Mouse (Mus musculus) CH12F3 (cell line): ENCODE data around the gene St8sia4.

Experiments
- in situ Hi-C: fragments of 300-500 bp; cut with MboI; formaldehyde crosslinking; loops from 2 replicates; pipeline ENCODE4 v1.14.3; 2020; ENCODE audit warnings: low sequenced_read_pairs

St8sia4 gene

DNA sequence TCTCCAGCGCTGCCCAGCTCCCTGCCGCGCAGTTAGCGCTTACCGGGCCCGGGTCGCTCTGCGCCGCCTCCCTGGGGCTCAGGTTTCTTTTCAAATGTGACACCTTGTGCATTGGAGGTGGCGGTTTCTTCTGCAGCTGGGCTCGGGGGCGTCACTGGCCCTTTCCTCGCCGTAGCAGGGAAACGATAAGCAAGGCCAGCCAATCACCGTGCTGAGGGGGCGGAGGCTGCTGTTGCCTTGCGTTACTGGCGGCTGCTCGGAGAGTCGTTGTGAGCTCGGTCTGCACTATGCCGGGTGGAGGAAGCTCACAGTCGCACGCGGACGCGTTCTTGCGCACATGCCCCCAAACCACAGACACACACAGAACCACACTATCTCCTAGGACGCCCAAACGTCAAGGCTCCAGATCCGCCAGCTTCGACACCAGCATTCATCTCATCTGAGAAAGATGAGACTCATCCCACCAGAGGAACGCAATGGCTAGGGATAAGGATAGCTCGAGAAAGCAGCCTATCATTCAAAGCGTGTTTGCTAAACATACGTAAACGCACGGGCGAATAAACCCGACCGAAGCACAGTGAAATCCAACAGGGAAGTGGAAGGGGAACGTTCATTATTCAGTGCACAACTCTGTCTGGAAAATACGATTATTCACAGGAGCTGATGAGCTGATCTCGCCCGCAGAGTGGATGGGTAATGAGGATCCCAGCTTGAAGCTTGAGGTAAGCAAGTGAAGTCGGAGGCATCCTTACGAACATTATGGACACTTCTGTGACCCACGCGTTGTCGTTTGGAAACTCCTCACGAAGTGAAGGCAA lies at the start of gene St8sia4:
St8sia4 (minus strand) TSS at position 137 of the 818 bp plus-strand sequence.
- in situ Hi-C loops = no loop called here

- in situ Hi-C loops = no loop called here
Observed at GRCm38 (mm10) chr1:95709181-95709580, 41.8 kb upstream of the St8sia4 start.

DNA sequence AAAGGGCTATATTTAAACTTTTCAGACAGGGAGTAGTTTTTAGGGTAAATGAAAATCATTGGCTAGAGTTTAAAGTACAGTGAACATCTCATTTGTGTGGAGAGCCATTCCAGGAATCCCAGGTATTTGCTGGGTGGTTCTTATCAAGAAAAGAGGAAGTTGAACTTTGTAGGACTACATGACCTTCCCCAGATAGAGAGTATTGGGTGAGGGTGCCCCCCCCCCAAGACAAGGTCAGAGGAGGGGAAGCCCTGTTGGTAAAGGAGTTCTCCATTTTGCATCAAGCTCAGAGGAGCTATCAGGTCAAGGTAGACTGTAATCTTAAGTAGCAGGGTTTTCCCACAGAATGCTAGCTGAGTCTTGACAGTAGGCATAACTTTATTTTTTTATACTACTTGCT lies 32.5 kb upstream of the St8sia4 start:
- in situ Hi-C loops = no loop called here

- in situ Hi-C loops = no loop called here
Observed at GRCm38 (mm10) chr1:95674052-95674451, 6.7 kb upstream of the St8sia4 start.

DNA sequence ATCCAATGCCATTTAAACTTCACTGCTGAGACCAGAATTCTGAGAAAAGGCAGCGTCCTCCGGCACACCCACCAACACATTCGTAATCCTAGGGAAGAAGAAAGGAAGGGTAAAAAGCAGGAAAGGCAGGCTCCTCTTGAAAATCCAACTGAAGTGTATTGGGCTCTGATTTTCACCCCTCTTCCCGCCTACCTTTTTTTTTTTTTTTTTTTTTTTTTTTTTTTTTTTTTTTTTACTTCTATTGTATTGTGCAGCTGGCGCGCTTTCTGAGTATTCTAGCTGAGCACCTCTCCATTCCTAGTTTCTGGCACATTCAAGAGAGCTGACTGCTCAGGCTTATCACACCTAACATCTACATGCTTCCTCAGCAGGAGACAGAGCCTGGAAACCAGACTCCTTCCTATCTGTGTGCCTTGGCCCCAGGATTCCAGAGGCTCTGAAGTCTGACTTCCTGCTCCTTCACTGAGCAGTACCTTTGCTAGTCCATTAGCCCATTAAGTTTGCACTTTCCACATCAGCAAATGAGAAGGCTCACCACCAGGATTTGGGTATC lies 958 bp upstream of the St8sia4 start:
- in situ Hi-C loops = no loop called here

- in situ Hi-C loops = no loop called here
Observed at GRCm38 (mm10) chr1:95666541-95667320, 640 bp downstream of the St8sia4 start.

- in situ Hi-C loops = no loop called here
Observed at GRCm38 (mm10) chr1:95665951-95666484, 1.4 kb downstream of the St8sia4 start.

DNA sequence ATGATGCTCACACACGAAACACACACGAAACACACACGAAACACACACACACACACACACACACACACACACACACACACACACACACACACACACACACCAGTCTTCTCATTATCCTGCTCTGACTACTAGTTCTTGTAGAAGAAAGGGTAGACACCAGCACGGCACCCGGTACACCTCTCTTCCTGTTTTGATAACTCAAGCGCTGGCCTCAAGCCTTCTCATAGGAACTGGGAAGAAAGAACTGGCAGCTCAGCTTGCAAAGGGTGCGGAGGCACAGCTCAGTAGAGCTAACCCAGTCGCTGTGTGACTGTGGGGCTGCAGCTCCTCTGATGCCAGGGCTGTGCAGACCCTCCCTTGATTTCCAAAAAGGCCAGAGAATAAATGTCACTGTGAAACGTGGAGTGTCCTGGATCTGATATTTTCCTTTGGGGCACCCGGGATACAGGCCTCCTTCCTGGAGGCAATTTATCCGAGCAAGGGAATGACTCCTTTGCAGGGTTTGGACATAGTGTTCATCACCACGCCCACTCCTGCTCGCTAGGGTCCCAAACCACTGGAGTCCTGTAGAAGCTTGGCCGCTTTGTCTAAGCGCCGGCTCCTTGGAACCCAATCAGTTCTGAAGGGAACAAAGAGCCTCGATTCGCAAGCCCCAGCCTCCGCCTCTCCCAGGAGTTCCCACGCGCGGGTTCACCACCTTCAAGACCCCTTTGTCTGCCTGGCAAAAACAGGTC lies 2.2 kb downstream of the St8sia4 start:
- in situ Hi-C loops = no loop called here

DNA sequence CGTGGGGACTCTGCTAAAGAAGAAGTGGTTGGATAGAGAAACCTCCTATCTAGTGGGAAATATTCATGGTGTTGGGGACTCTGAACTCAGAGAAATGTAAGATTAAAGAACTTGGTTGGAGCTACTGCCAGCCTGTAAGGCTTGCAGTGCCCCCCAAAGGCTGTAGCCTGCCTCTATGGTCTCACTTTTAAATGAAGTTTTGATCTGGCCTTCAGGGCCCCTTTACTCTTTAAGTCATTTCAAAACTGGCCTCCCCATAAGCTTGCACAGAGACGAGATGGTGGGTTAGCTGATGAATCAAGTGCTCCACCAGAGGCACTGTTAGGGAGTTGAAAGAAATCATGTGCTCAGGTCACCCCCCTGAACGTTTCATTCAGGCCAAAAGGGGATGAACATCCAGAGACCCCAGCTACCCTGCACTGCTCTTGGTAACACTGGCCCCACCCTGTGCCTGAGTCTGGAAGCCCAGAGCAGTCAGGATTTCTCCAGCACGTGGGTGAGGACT lies 3.0 kb downstream of the St8sia4 start:
- in situ Hi-C loops = no loop called here

DNA sequence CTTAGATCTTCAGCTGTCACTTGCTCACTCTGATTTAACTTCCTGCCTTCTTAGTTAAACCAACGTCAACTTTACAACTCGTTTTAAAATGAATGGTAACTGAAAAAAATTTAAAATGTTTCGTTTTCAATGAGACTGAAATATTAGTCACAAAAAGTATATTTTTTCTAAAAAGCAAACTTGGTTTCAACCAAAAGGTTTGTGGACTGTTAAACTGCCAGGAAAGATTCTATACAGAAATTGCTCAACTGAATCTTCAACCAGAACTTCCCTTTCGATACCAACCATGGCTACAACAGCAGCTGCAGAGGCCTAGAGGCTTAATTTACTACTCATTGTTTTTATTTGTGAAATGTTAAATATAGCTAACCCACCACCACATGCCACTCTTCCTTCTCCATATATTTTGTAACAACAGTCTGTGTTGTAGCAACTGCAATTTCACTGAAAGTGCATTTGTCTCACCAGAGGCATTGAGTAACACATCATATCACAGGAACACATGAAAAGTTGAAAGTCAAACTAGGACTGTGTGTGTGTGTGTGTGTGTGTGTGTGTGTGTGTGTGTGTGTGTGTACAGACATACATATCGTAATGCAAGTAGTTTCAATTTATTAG lies 10.2 kb downstream of the St8sia4 start:
- in situ Hi-C loops = no loop called here

DNA sequence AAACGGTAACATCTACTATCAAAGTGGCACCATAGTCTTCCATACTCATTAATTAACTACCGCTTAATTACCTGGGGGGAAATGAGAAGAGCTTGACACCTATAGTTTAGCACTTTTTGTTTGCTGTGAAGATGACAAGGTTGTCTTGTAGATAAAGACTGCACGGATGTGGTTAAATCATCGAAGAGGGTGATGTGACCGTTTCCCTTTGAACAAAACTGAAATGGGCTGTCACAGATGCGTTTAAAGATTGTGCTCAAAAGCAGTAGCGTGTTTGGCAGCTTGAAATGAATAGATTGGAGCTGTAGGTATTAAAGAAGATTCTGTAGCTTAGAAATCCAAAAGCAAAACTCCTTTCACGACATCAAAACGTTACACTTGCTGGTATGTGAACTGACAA lies 11.8 kb downstream of the St8sia4 start:
- in situ Hi-C loops = no loop called here

GRCm38 (mm10) chr1:95653445-95653844 lies 13.9 kb downstream of the St8sia4 start:
- in situ Hi-C loops = no loop called here

GRCm38 (mm10) chr1:95644292-95644691 lies 23.1 kb downstream of the St8sia4 start:
- in situ Hi-C loops = no loop called here

DNA sequence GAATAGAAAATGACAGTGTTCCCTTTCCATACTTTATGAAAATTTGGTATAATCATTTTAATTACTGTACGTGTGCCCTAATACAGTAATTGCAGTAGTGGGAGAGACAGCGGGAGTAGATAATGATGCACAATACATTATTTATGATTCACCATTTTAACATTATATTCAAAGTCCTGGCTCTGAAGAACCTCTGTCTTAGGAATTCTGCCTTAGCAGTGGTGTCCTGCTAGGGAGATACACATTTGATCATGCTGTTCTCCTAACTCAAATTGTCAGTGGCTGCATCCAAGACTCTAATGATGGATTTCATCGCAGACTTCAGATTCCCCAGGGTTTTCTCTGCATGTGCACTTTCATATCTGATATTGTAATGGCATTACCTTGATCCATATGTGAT lies 28.4 kb downstream of the St8sia4 start:
- in situ Hi-C loops = no loop called here

DNA sequence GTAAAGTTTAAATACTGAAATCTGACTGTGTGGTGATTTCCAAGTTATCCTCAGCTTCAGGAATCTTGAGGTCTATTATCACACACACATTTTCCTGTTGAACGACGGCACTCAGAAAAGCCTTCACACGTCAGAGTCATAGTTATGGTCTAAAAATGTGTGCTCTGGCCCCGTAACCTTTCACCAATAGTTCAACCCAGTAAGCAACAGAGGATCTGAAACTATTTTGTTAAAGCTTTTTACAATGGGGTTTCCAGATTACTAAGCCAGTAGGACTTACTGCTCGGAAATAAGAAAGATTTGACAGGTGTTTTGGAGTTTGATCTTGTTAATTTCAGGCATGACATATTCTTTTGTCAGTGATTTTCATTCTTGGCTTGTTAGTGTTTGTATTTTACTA lies 43.0 kb downstream of the St8sia4 start:
- in situ Hi-C loops = no loop called here

DNA sequence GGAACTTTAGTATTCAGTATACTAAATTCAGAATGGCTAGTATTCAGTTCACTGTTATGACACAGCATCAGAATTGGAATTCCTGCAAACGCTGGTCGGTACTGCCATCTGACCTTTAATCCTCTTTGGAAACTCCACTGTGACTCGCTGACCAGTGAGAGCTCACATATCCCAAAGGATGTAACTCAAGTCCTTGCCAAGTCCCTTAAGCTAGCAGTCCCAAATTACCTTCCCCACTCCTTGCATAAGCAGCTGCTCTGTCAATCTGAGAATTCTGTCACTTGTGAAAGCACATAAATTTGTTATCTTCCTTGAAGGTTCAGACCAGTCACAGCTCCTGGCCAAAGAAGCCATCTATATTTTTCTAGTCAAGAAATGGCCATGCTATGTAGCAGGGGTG lies 48.7 kb downstream of the St8sia4 start:
- in situ Hi-C loops = no loop called here

GRCm38 (mm10) chr1:95618125-95618524 lies 49.2 kb downstream of the St8sia4 start:
- in situ Hi-C loops = no loop called here

GRCm38 (mm10) chr1:95610017-95610416 lies 57.4 kb downstream of the St8sia4 start:
- in situ Hi-C loops = no loop called here

DNA sequence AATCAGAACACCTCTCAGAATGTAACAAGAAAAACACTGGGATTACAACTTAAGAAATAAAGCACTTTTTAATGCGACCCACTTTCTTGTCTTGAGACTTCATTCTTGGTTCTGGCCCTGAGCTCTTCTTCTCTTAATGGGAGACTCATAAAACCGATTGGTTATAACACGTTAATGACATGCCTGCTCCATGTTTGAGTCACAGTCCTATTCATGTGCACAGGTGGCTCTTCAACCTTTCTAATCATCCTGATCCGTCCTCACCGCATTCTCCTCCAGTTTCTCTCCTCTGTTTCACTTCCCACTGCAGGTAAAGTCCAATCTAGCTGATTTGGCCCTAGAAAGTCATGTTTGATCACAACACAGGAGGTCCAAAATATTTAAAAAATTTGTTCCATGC lies 58.3 kb downstream of the St8sia4 start:
- in situ Hi-C loops = no loop called here

- in situ Hi-C loops = no loop called here
Observed at GRCm38 (mm10) chr1:95605458-95605857, 61.9 kb downstream of the St8sia4 start.
